Mouse (Mus musculus): ENCODE measurements around the gene Tec. TPM values are rescaled to one million over a fixed set of nuclear protein-coding genes. Genes with fewer than 3 reads are reported as not detected.

The Tec gene
- polyA plus RNA-seq, 1 experiment from 2014 or later = 3.2 TPM

DNA sequence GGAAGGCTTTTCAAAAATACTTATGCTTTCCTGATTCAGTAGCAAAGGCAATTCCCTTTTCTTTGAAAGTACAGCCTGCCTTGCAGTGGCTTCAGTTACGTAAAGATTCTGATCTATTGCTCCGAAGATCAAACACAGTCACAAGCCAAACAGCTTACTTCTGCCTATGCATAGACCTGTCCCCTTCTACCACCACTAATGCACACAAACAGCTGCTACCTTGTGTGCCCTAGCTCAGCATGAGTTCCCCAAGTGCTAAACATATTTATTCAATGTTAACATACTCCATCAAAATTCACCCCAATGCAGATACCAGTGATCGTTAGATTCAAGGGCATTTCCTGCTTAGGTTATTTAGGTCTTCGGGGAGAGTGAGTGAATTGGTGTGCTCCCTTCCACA lies 121.8 kb downstream of the Tec start:
- no peaks in the 10 kb centered on the region for H3K36me3 ChIP-seq (replicated peaks; ENCODE audit: control insufficient read depth, insufficient read depth, low read depth, low read length)
- 82% methylated on average over 4 of the region's 4 CpGs for WGBS
- H3K27me3 ChIP-seq (ENCODE audit: control insufficient read depth, insufficient read depth, low read length) = no peaks in the 10 kb centered on the region
- no peaks in the 10 kb centered on the region for H3K9me3 ChIP-seq (replicated peaks; ENCODE audit: control insufficient read depth, low read length)
- H3K4me1 ChIP-seq (ENCODE audit: control insufficient read depth, insufficient read depth, low read length) = no peaks in the 10 kb centered on the region
- DNase-seq (ENCODE audit: low spot score) (no peak), ATAC-seq (replicated peaks; ENCODE audit: insufficient number of reproducible peaks, low FRiP score, low TSS enrichment, low read depth) (no peak)
- no peak overlapping the region for H3K9ac ChIP-seq (replicated peaks; ENCODE audit: low read length)
- no peak overlapping the region for H3K4me2 ChIP-seq (ENCODE audit: low read depth, low read length)
- no peak overlapping the region for H3K27ac ChIP-seq (replicated peaks; ENCODE audit: low read depth, low read length)
- H3K4me3 ChIP-seq (ENCODE audit: low read depth, low read length) = no peak overlapping the region

DNA sequence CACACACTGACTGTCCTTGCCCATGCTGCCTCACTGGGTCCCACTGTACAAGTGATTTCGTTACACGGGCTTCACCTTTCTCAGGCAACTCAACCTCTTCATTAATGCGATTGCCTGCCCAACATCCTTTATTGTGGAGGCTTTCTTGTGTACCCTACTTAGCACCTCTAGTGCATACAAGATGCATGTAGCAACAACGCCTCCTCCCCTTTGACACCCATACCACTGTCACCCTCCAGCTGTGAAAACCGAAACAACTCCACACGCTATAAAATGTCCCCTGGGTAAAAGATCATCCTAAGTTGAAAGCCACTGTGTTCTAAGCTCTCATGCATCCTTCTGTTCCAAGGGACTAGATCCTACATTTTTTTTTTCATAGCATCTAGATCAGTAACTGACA lies 125.2 kb downstream of the Tec start:
- Histone ChIP-seq H3K27me3 (ENCODE audit: control insufficient read depth, insufficient read depth, low read length) (no peaks in the 10 kb centered on the region), H3K4me3 (ENCODE audit: low read depth, low read length) (no peak overlapping the region), H3K4me1 (ENCODE audit: control insufficient read depth, insufficient read depth, low read length) (no peaks in the 10 kb centered on the region), H3K9ac (replicated peaks; ENCODE audit: low read length) (no peak overlapping the region), H3K9me3 (replicated peaks; ENCODE audit: control insufficient read depth, low read length) (no peaks in the 10 kb centered on the region), H3K4me2 (ENCODE audit: low read depth, low read length) (no peak overlapping the region), H3K27ac (replicated peaks; ENCODE audit: low read depth, low read length) (no peak overlapping the region), H3K36me3 (replicated peaks; ENCODE audit: control insufficient read depth, insufficient read depth, low read depth, low read length) (no peaks in the 10 kb centered on the region)
- ATAC-seq (replicated peaks; ENCODE audit: insufficient number of reproducible peaks, low FRiP score, low TSS enrichment, low read depth) = no peak
- 92% methylated on average over 6 of the region's 6 CpGs for WGBS
- DNase-seq (ENCODE audit: low spot score) = no peak

DNA sequence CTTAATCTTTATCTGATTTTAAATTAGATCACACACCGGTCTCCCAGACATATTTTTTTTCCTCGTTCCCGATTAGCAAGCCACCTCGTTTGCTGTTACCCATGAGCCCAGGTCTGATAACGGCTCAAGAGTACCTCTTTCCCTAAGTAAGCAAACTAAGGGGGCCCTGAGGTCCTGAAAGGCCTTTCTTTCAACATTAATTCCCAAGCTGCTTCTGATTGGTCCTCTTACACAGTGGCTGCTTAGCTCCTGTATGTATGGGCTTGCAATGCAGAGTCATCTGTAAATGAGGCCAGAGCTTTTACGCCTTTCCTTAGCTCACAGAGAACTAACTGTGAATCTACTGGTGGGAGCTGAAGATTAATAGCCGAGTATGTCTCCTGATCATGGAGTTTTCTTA lies 131.4 kb downstream of the Tec start:
- 69% methylated on average over 7 of the region's 7 CpGs for WGBS
- H3K4me1 ChIP-seq (ENCODE audit: control insufficient read depth, insufficient read depth, low read length) = no peaks in the 10 kb centered on the region
- H3K4me2 ChIP-seq (ENCODE audit: low read depth, low read length) = no peak overlapping the region
- DNase-seq (ENCODE audit: low spot score) (no peak), ATAC-seq (replicated peaks; ENCODE audit: insufficient number of reproducible peaks, low FRiP score, low TSS enrichment, low read depth) (no peak)
- no peaks in the 10 kb centered on the region for H3K27me3 ChIP-seq (ENCODE audit: control insufficient read depth, insufficient read depth, low read length)
- H3K4me3 ChIP-seq (ENCODE audit: low read depth, low read length) = no peak overlapping the region
- H3K9ac ChIP-seq (replicated peaks; ENCODE audit: low read length) = no peak overlapping the region
- H3K36me3 ChIP-seq (replicated peaks; ENCODE audit: control insufficient read depth, insufficient read depth, low read depth, low read length) = no peaks in the 10 kb centered on the region
- H3K9me3 ChIP-seq (replicated peaks; ENCODE audit: control insufficient read depth, low read length) = no peaks in the 10 kb centered on the region
- no peak overlapping the region for H3K27ac ChIP-seq (replicated peaks; ENCODE audit: low read depth, low read length)

DNA sequence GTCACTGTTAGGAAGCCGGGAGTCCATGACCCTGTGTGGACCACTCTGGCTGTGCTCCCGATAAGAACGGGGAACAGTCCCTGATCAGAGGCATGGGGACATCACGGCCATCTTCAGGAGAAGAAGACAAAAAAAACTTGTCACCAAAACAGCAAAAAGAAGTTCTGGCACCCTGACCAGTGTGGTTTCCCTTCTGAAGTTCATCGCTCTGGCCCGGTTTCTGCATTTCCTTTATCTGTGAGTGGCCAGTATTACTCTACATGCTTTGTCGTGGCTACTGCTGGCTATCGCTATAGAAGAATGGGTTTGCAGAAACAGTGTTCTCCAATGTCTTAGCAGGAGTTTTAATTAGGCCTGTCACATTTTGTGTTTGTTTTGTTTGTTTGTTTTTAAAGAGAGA lies 131.8 kb downstream of the Tec start:
- Histone ChIP-seq H3K36me3 (replicated peaks; ENCODE audit: control insufficient read depth, insufficient read depth, low read depth, low read length) (no peaks in the 10 kb centered on the region), H3K4me2 (ENCODE audit: low read depth, low read length) (no peak overlapping the region), H3K27me3 (ENCODE audit: control insufficient read depth, insufficient read depth, low read length) (no peaks in the 10 kb centered on the region), H3K9me3 (replicated peaks; ENCODE audit: control insufficient read depth, low read length) (no peaks in the 10 kb centered on the region), H3K4me1 (ENCODE audit: control insufficient read depth, insufficient read depth, low read length) (no peaks in the 10 kb centered on the region), H3K4me3 (ENCODE audit: low read depth, low read length) (no peak overlapping the region), H3K27ac (replicated peaks; ENCODE audit: low read depth, low read length) (no peak overlapping the region), H3K9ac (replicated peaks; ENCODE audit: low read length) (no peak overlapping the region)
- no peak for ATAC-seq (replicated peaks; ENCODE audit: insufficient number of reproducible peaks, low FRiP score, low TSS enrichment, low read depth)
- 80% methylated on average over 8 of the region's 8 CpGs for WGBS
- DNase-seq (ENCODE audit: low spot score) = no peak

DNA sequence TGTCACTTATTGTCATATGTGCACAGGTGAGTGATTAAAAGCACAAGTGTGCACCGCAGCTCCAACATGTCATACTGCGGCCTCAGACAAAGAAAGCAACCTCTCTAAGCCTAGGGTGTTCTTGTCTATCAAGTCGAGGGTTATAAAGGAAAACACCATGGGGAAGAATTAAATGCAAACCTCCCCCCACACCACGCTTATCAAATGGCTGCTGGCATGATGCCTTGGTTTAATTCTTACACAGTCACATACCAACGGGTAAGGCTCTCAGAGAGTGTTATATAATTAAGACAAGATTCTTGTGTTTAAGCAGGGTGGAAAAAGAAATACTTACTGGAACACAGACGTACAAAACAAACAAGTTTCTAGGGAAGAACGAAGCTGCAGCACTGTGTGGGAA lies 132.5 kb downstream of the Tec start:
- DNase-seq (ENCODE audit: low spot score) (no peak), ATAC-seq (replicated peaks; ENCODE audit: insufficient number of reproducible peaks, low FRiP score, low TSS enrichment, low read depth) (no peak)
- Histone ChIP-seq H3K4me2 (ENCODE audit: low read depth, low read length) (no peak overlapping the region), H3K36me3 (replicated peaks; ENCODE audit: control insufficient read depth, insufficient read depth, low read depth, low read length) (no peaks in the 10 kb centered on the region), H3K4me1 (ENCODE audit: control insufficient read depth, insufficient read depth, low read length) (no peaks in the 10 kb centered on the region), H3K27me3 (ENCODE audit: control insufficient read depth, insufficient read depth, low read length) (no peaks in the 10 kb centered on the region), H3K9ac (replicated peaks; ENCODE audit: low read length) (no peak overlapping the region), H3K4me3 (ENCODE audit: low read depth, low read length) (no peak overlapping the region), H3K27ac (replicated peaks; ENCODE audit: low read depth, low read length) (no peak overlapping the region), H3K9me3 (replicated peaks; ENCODE audit: control insufficient read depth, low read length) (no peaks in the 10 kb centered on the region)
- WGBS = 76% methylated on average over 7 of the region's 7 CpGs

DNA sequence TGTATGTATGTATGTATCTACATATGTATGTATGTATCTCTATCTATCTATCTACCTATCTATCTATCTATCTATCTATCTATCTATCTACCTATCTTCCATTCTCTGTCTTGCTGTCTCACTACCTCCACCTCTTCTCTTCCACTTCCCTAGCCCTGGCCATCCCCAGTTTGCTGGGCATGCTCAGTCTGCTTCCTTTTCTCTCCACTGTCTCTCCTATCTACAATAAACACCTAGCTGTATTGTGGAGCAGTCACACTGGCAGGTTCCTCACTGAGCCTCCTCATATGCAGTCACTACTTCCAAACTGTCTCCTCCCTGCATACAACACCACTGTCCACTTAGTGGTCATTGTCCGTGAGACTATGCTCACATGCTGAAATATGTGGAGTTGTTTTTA lies 135.4 kb downstream of the Tec start:
- H3K4me3 ChIP-seq (ENCODE audit: low read depth, low read length) = no peak overlapping the region
- H3K4me2 ChIP-seq (ENCODE audit: low read depth, low read length) = no peak overlapping the region
- no peak overlapping the region for H3K27ac ChIP-seq (replicated peaks; ENCODE audit: low read depth, low read length)
- ATAC-seq (replicated peaks; ENCODE audit: insufficient number of reproducible peaks, low FRiP score, low TSS enrichment, low read depth) (no peak), DNase-seq (ENCODE audit: low spot score) (no peak)
- no peaks in the 10 kb centered on the region for H3K9me3 ChIP-seq (replicated peaks; ENCODE audit: control insufficient read depth, low read length)
- H3K4me1 ChIP-seq (ENCODE audit: control insufficient read depth, insufficient read depth, low read length) = no peaks in the 10 kb centered on the region
- no peaks in the 10 kb centered on the region for H3K36me3 ChIP-seq (replicated peaks; ENCODE audit: control insufficient read depth, insufficient read depth, low read depth, low read length)
- no peaks in the 10 kb centered on the region for H3K27me3 ChIP-seq (ENCODE audit: control insufficient read depth, insufficient read depth, low read length)
- no peak overlapping the region for H3K9ac ChIP-seq (replicated peaks; ENCODE audit: low read length)
- 84% methylated on average over 1 of the region's 1 CpGs for WGBS

DNA sequence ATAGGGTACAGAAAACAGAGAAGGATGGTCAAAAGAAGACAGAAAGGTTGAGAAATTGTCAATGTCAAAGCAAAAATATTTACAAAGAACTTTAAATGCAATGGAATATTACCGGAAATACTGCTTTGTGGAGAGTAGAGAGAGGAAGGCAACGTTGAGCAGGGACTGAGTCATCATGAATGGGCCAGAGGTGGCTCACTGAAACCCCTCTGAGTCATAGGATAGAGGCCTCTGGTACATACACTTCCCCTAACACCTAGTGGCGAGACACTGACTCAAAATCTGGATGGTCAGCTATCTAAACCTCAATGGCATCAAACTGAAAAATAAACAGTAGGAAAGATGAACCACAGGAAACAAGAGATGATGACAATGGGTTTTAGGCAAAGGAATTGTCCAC lies 142.9 kb downstream of the Tec start:
- WGBS = 84% methylated on average over 3 of the region's 3 CpGs
- H3K9me3 ChIP-seq (replicated peaks; ENCODE audit: control insufficient read depth, low read length) = no peaks in the 10 kb centered on the region
- DNase-seq (ENCODE audit: low spot score) = no peak
- no peak overlapping the region for H3K4me3 ChIP-seq (ENCODE audit: low read depth, low read length)
- no peak overlapping the region for H3K4me2 ChIP-seq (ENCODE audit: low read depth, low read length)
- no peaks in the 10 kb centered on the region for H3K36me3 ChIP-seq (replicated peaks; ENCODE audit: control insufficient read depth, insufficient read depth, low read depth, low read length)
- no peak overlapping the region for H3K9ac ChIP-seq (replicated peaks; ENCODE audit: low read length)
- H3K27ac ChIP-seq (replicated peaks; ENCODE audit: low read depth, low read length) = no peak overlapping the region
- no peak for ATAC-seq (replicated peaks; ENCODE audit: insufficient number of reproducible peaks, low FRiP score, low TSS enrichment, low read depth)
- H3K27me3 ChIP-seq (ENCODE audit: control insufficient read depth, insufficient read depth, low read length) = no peaks in the 10 kb centered on the region
- no peaks in the 10 kb centered on the region for H3K4me1 ChIP-seq (ENCODE audit: control insufficient read depth, insufficient read depth, low read length)

DNA sequence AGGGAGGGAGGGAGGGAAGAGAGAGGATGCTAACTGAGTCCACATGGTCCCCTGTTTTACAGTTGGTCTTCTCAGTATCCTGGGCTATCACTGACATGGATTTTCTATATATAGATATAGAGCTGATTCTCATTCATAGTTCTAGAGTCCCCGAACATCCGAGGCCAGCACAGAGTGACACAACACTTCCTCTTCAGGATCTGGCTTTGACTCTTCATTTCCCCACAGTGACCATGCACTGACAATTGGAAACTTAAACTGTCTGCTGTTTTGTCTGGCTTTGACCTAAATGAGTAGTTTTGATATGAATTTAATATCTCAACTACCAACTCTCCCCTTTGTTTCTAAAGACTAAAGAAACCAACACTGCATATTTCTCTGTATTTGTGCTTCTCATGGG lies 144.9 kb downstream of the Tec start:
- H3K4me3 ChIP-seq (ENCODE audit: low read depth, low read length) = no peak overlapping the region
- H3K27ac ChIP-seq (replicated peaks; ENCODE audit: low read depth, low read length) = no peak overlapping the region
- H3K4me1 ChIP-seq (ENCODE audit: control insufficient read depth, insufficient read depth, low read length) = no peaks in the 10 kb centered on the region
- DNase-seq (ENCODE audit: low spot score) (no peak), ATAC-seq (replicated peaks; ENCODE audit: insufficient number of reproducible peaks, low FRiP score, low TSS enrichment, low read depth) (no peak)
- H3K9me3 ChIP-seq (replicated peaks; ENCODE audit: control insufficient read depth, low read length) = no peaks in the 10 kb centered on the region
- H3K27me3 ChIP-seq (ENCODE audit: control insufficient read depth, insufficient read depth, low read length) = no peaks in the 10 kb centered on the region
- no peak overlapping the region for H3K4me2 ChIP-seq (ENCODE audit: low read depth, low read length)
- H3K9ac ChIP-seq (replicated peaks; ENCODE audit: low read length) = no peak overlapping the region
- no peaks in the 10 kb centered on the region for H3K36me3 ChIP-seq (replicated peaks; ENCODE audit: control insufficient read depth, insufficient read depth, low read depth, low read length)
- 73% methylated on average over 2 of the region's 2 CpGs for WGBS

DNA sequence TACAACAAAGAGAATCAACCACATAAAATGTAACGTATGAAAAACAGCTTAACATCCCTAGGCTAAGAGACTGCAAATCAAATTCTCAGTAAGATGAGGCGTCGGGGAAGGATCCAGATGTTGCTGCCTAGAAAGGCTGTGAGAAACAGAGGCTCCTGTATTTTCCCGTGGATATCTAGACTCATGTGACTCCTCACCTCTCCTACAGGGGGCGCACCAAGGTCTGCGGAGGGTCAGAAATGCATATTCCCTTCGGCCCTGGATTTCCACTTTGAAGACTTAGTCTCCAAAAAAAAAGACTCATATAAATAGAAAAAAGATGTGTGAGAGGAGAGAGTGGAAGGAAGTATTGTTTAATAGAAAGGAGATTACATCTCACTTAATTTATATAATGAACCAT lies 147.7 kb downstream of the Tec start:
- DNase-seq (ENCODE audit: low spot score) (peak; percentile 18), ATAC-seq (replicated peaks; ENCODE audit: insufficient number of reproducible peaks, low FRiP score, low TSS enrichment, low read depth) (no peak)
- Histone ChIP-seq H3K27me3 (ENCODE audit: control insufficient read depth, insufficient read depth, low read length) (no peaks in the 10 kb centered on the region), H3K27ac (replicated peaks; ENCODE audit: low read depth, low read length) (no peak overlapping the region), H3K4me1 (ENCODE audit: control insufficient read depth, insufficient read depth, low read length) (no peaks in the 10 kb centered on the region), H3K9me3 (replicated peaks; ENCODE audit: control insufficient read depth, low read length) (no peaks in the 10 kb centered on the region), H3K4me3 (ENCODE audit: low read depth, low read length) (no peak overlapping the region), H3K9ac (replicated peaks; ENCODE audit: low read length) (no peak overlapping the region), H3K36me3 (replicated peaks; ENCODE audit: control insufficient read depth, insufficient read depth, low read depth, low read length) (no peaks in the 10 kb centered on the region), H3K4me2 (ENCODE audit: low read depth, low read length) (no peak overlapping the region)
- WGBS = 63% methylated on average over 7 of the region's 7 CpGs

All from embryonic facial prominence, embryonic 11.5 days (tissue).